8 mouse cellular contexts compared by ENCODE assay signal in genomic region chr2:154943101-154943500, GRCm38 (mm10). TPM values are rescaled to one million over a fixed set of nuclear protein-coding genes. Genes with fewer than 3 reads are reported as not detected.
DNase-seq lines count a peak whose midpoint lies in the region; ATAC-seq and TF ChIP-seq lines count a peak whose summit lies in the region.

No protein-coding gene starts in this region.

- no peak overlapping the region for H3K27ac ChIP-seq in heart, embryonic 11.5 days (ENCODE audit: low read depth, low read length)
- H3K27ac ChIP-seq in kidney, embryonic 16.5 days (ENCODE audit: low read length): no peak overlapping the region

- WGBS in heart, embryonic 11.5 days (ENCODE audit: insufficient replicate concordance): 6% methylated on average over 11 of the region's 11 CpGs
- 11% methylated on average over 11 of the region's 11 CpGs for WGBS in kidney, embryonic 16.5 days

- no peaks in the 10 kb centered on the region for H3K79me2 ChIP-seq in C2C12 (ENCODE audit: control insufficient read depth, insufficient read depth)

- peaks cover 2% of the 10 kb centered on the region for H3K27me3 ChIP-seq in C2C12 (ENCODE audit: control insufficient read depth, insufficient read depth, insufficient read length)
- peaks cover 4% of the 10 kb centered on the region; the same call in 1 of the 2 replicates for H3K27me3 ChIP-seq in heart, embryonic 11.5 days (ENCODE audit: control insufficient read depth, insufficient read depth, low read length)
- H3K27me3 ChIP-seq in kidney, embryonic 16.5 days (ENCODE audit: insufficient read depth, low read length): no peaks in the 10 kb centered on the region
- no peaks in the 10 kb centered on the region for H3K27me3 ChIP-seq in splenic B cell, adult 2 months (ENCODE audit: control insufficient read depth, insufficient read depth, low read length, poor library complexity, severe bottlenecking)

- H3K36me3 ChIP-seq in C2C12 (ENCODE audit: control insufficient read depth, insufficient read depth): no peaks in the 10 kb centered on the region
- H3K36me3 ChIP-seq in heart, embryonic 11.5 days (ENCODE audit: control insufficient read depth, insufficient read depth, low read length): no peaks in the 10 kb centered on the region
- H3K36me3 ChIP-seq in kidney, embryonic 16.5 days (ENCODE audit: insufficient read depth, low read length): no peaks in the 10 kb centered on the region
- no peaks in the 10 kb centered on the region for H3K36me3 ChIP-seq in splenic B cell, adult 2 months (ENCODE audit: control insufficient read depth, insufficient read depth, low read length, poor library complexity, severe bottlenecking)

- peak; percentile 58 for TF ChIP-seq CTCF in C2C12 (IDR thresholded peaks at IDR 0.05; ENCODE audit: control insufficient read depth, insufficient read depth, insufficient read length)
- TF ChIP-seq CTCF in brain, embryonic 14.5 days (IDR thresholded peaks at IDR 0.05; ENCODE audit: borderline replicate concordance, extremely low read depth, insufficient read depth, insufficient read length): peak; percentile 92

- H3ac ChIP-seq in C2C12 (ENCODE audit: control insufficient read depth, insufficient read length, low read depth): no peak overlapping the region

- H3K9ac ChIP-seq in heart, embryonic 11.5 days (ENCODE audit: low read depth, low read length): no peak overlapping the region
- peak overlapping the region; percentile 24; the same call in 1 of the 2 replicates for H3K9ac ChIP-seq in kidney, embryonic 16.5 days (replicated peaks; ENCODE audit: low read length)

- no peak for TF ChIP-seq POLR2A in brain, embryonic 14.5 days (IDR thresholded peaks at IDR 0.05; ENCODE audit: borderline replicate concordance, extremely low read depth, insufficient read depth, insufficient read length, poor library complexity, severe bottlenecking)

- ATAC-seq in erythroblast, adult 5-6 weeks (replicated peaks; ENCODE audit: low FRiP score, poor library complexity, severe bottlenecking): peak; percentile 59; the same call in 1 of the 2 replicates
- ATAC-seq in heart, embryonic 11.5 days (replicated peaks; ENCODE audit: insufficient number of reproducible peaks, low FRiP score, low TSS enrichment): no peak
- ATAC-seq in kidney, embryonic 16.5 days (ENCODE audit: low FRiP score, low TSS enrichment): no peak

- no peaks in the 10 kb centered on the region; the same call in 1 of the 2 replicates for H3K4me1 ChIP-seq in heart, embryonic 11.5 days (ENCODE audit: control insufficient read depth, insufficient read depth, low read length)
- peaks cover 7% of the 10 kb centered on the region for H3K4me1 ChIP-seq in kidney, embryonic 16.5 days (ENCODE audit: insufficient read depth, low read length)

- no peaks in the 10 kb centered on the region for H3K79me3 ChIP-seq in C2C12 (ENCODE audit: low read depth)

- DNase-seq in brain, embryonic 14.5 days (ENCODE audit: low read depth): peak; percentile 79
- peak; percentile 70 for DNase-seq in liver
- DNase-seq in naive thymus-derived CD4-positive, alpha-beta T cell, adult 2 months (ENCODE audit: low read depth): peak; percentile 64
- peak; percentile 69 for DNase-seq in splenic B cell, adult 2 months (ENCODE audit: low read depth, low spot score)

- peak overlapping the region; percentile 42 for H3K4me2 ChIP-seq in heart, embryonic 11.5 days
- H3K4me2 ChIP-seq in kidney, embryonic 16.5 days (replicated peaks; ENCODE audit: low read depth, low read length): peak overlapping the region; percentile 43

- H3K9me3 ChIP-seq in heart, embryonic 11.5 days (replicated peaks; ENCODE audit: control insufficient read depth, low read length): no peaks in the 10 kb centered on the region
- no peaks in the 10 kb centered on the region for H3K9me3 ChIP-seq in kidney, embryonic 16.5 days (ENCODE audit: low read length)

- H3K4me3 ChIP-seq in C2C12 (ENCODE audit: insufficient read depth, poor library complexity, severe bottlenecking): peak overlapping the region; percentile 11
- peak overlapping the region; percentile 6; the same call in 1 of the 2 replicates for H3K4me3 ChIP-seq in heart, embryonic 11.5 days (ENCODE audit: low read depth, low read length)
- peak overlapping the region; percentile 28 for H3K4me3 ChIP-seq in kidney, embryonic 16.5 days (ENCODE audit: low read length)

TF ChIP-seq in C2C12, 6 proteins besides CTCF, POLR2A, EP300 and RAD21:
- TF ChIP-seq USF1 (IDR thresholded peaks at IDR 0.05; ENCODE audit: low read depth): no peak
- TF ChIP-seq MYOG (IDR thresholded peaks at IDR 0.05; ENCODE audit: control insufficient read depth, extremely low read depth, insufficient read length): no peak
- no peak for TF ChIP-seq CEBPB (IDR thresholded peaks at IDR 0.05; ENCODE audit: low read depth)
- TF ChIP-seq MAX (IDR thresholded peaks at IDR 0.05): no peak
- TF ChIP-seq MYOD1 (IDR thresholded peaks at IDR 0.05; ENCODE audit: control insufficient read depth, insufficient read length, low read depth): no peak
- no peak for TF ChIP-seq FOSL1 (IDR thresholded peaks at IDR 0.05; ENCODE audit: insufficient read depth, low read length, poor library complexity, severe bottlenecking)

RNA-seq across cellular contexts. Expression of gene Eif2s2, which starts 50.4 kb away (rescaled TPM):
- polyA plus RNA-seq in C2C12 (2012; fragmentation: generic; extraction: Trizol): 91.2 TPM
- polyA plus RNA-seq in brain, embryonic 14.5 days (2012; rRNA removed): 43.0 and 58.8 TPM in 2 replicates
- 66.5 and 67.2 TPM in 2 replicates for total RNA-seq in erythroblast, adult 5-6 weeks (2015; ENCODE audit: low replicate concordance)
- total RNA-seq in erythroblast, adult 5-6 weeks (2017; ENCODE audit: low replicate concordance): 76.7 and 82.2 TPM in 2 replicates
- polyA plus RNA-seq in heart, embryonic 11.5 days (2014; fragmentation: Nextera tagmentation; extraction: Ambion mirVana): 103 and 109 TPM in 2 replicates
- 70.9 and 78.3 TPM in 2 replicates for polyA plus RNA-seq in kidney, embryonic 16.5 days (2015; fragmentation: Nextera tagmentation; extraction: Ambion mirVana)
